Mouse (Mus musculus): ENCODE results near the gene Snx14. TPM values are rescaled to one million over a fixed set of nuclear protein-coding genes. Genes with fewer than 3 reads are reported as not detected.

The Snx14 gene
- total and polyA plus RNA-seq, 3 experiments: 9.2 to 22.8 (median 21.0) TPM

- H3K36me3 ChIP-seq (ENCODE audit: control insufficient read depth, insufficient read depth, low read length): peaks cover 6% of the 10 kb centered on the region
- 83% methylated on average over 5 of the region's 5 CpGs for WGBS
- H3K79me2 ChIP-seq (replicated peaks; ENCODE audit: control insufficient read depth, insufficient read depth, low read length): no peaks in the 10 kb centered on the region
- H3K4me1 ChIP-seq (ENCODE audit: control insufficient read depth, insufficient read depth, low read length): no peaks in the 10 kb centered on the region; the same call in 1 of the 2 replicates
- no peak overlapping the region for H3K9ac ChIP-seq (ENCODE audit: low read depth, low read length)
- no peak overlapping the region for H3K4me3 ChIP-seq
- TF ChIP-seq EP300 (IDR thresholded peaks at IDR 0.05; ENCODE audit: insufficient read depth, low read depth, low read length) (no peak), CTCF (IDR thresholded peaks at IDR 0.05) (no peak), POLR2A (IDR thresholded peaks at IDR 0.05; ENCODE audit: insufficient read depth, low read depth, low read length) (no peak)
- H3K27me3 ChIP-seq (ENCODE audit: control insufficient read depth, insufficient read depth, low read length): no peaks in the 10 kb centered on the region
- DNase-seq: no peak
- H3K27ac ChIP-seq: no peak overlapping the region
- intact Hi-C loops (cut with DNase I): no loop called here
Observed at GRCm38 (mm10) chr9:88368476-88368875, 70.3 kb downstream of the Snx14 start.

DNA sequence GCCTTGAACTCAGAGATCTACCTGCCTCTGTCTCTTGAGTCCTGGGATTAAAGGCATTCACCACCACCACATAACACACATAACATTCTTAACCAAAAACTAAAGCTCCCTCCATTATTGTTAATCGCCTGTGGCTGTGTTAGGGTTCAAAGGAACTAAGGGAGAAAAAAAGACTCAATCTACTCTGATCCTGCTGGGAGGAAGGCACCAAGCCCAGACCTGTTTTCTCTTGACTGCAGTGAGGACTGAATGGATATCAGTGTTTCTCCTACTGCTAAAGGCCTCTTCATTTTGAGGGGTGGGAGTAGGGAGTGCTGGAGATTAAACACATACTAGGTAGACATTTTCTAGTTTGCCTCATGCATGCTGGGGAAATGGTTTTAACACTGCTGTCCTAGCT is 71.0 kb downstream of the Snx14 start:
- Histone ChIP-seq H3K4me1 (ENCODE audit: control insufficient read depth, insufficient read depth, low read length) (peaks cover 2% of the 10 kb centered on the region; the same call in 1 of the 2 replicates), H3K27me3 (ENCODE audit: control insufficient read depth, insufficient read depth, low read length) (no peaks in the 10 kb centered on the region), H3K9ac (ENCODE audit: low read depth, low read length) (no peak overlapping the region), H3K79me2 (replicated peaks; ENCODE audit: control insufficient read depth, insufficient read depth, low read length) (no peaks in the 10 kb centered on the region), H3K4me3 (no peak overlapping the region), H3K36me3 (ENCODE audit: control insufficient read depth, insufficient read depth, low read length) (peaks cover 8% of the 10 kb centered on the region), H3K27ac (no peak overlapping the region)
- DNase-seq: no peak
- WGBS: 79% methylated on average over 1 of the region's 1 CpGs
- intact Hi-C loops (cut with DNase I): no loop called here
- TF ChIP-seq POLR2A (IDR thresholded peaks at IDR 0.05; ENCODE audit: insufficient read depth, low read depth, low read length): no peak
- no peak for TF ChIP-seq CTCF (IDR thresholded peaks at IDR 0.05)
- TF ChIP-seq EP300 (IDR thresholded peaks at IDR 0.05; ENCODE audit: insufficient read depth, low read depth, low read length): no peak

DNA sequence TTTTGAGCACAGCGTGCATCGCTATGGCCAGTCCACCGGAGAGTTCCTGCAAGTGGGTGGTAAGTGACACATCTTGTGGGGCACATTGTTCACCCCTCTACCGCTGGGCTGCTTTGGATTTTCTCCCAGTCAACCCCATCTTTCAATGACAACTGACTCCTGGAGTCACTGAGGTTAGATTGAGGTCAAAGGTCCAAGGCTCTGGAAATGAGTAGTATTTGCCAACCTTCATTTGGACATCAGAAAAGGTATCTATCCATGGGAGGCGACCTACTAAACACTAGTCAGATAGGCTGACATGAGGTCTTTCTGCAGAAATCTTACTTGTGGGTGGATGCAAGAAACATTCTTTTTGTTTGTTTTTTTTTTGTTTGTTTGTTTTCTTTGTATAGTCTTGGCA is 71.4 kb downstream of the Snx14 start:
- intact Hi-C loops (cut with DNase I): no loop called here
- no peak for DNase-seq
- no peak for TF ChIP-seq CTCF (IDR thresholded peaks at IDR 0.05)
- TF ChIP-seq POLR2A (IDR thresholded peaks at IDR 0.05; ENCODE audit: insufficient read depth, low read depth, low read length): no peak
- no peak for TF ChIP-seq EP300 (IDR thresholded peaks at IDR 0.05; ENCODE audit: insufficient read depth, low read depth, low read length)
- H3K27ac ChIP-seq: no peak overlapping the region
- no peak overlapping the region for H3K9ac ChIP-seq (ENCODE audit: low read depth, low read length)
- no peaks in the 10 kb centered on the region for H3K27me3 ChIP-seq (ENCODE audit: control insufficient read depth, insufficient read depth, low read length)
- H3K36me3 ChIP-seq (ENCODE audit: control insufficient read depth, insufficient read depth, low read length): peaks cover 8% of the 10 kb centered on the region
- no peaks in the 10 kb centered on the region for H3K79me2 ChIP-seq (replicated peaks; ENCODE audit: control insufficient read depth, insufficient read depth, low read length)
- WGBS: 86% methylated on average over 5 of the region's 5 CpGs
- H3K4me1 ChIP-seq (ENCODE audit: control insufficient read depth, insufficient read depth, low read length): peaks cover 6% of the 10 kb centered on the region
- no peak overlapping the region for H3K4me3 ChIP-seq

GRCm38 (mm10) chr9:88366819-88367218 is 71.9 kb downstream of the Snx14 start:
- 94% methylated on average over 4 of the region's 4 CpGs for WGBS
- intact Hi-C loops (cut with DNase I): no loop called here

DNA sequence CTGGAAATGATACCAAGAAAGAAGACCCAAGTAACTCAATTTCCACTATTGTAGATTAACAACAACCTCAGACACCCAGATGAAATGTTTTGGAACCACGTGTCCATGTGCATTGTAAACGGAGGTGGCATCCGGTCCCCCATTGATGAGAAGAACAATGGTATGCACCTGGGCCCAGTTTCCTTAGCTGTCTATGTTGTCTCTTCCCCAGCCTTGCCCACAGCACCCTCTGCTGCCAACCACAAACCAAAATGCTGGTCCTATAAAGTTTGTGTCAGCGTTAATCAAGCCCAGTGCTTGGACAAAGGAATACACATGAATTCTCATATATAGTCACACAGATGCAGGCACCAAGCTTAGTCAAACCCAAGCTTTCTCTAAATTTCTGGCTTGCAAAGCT is 72.5 kb downstream of the Snx14 start:
- TF ChIP-seq POLR2A (IDR thresholded peaks at IDR 0.05; ENCODE audit: insufficient read depth, low read depth, low read length) (no peak), CTCF (IDR thresholded peaks at IDR 0.05) (peak; percentile 46)
- DNase-seq: no peak

More at GRCm38 (mm10) chr9:88366819-88367218, 71.9 kb downstream of the Snx14 start:
- Histone ChIP-seq H3K79me2 (replicated peaks; ENCODE audit: control insufficient read depth, insufficient read depth, low read length) (no peaks in the 10 kb centered on the region), H3K4me1 (ENCODE audit: control insufficient read depth, insufficient read depth, low read length) (peaks cover 7% of the 10 kb centered on the region), H3K27me3 (ENCODE audit: control insufficient read depth, insufficient read depth, low read length) (no peaks in the 10 kb centered on the region), H3K36me3 (ENCODE audit: control insufficient read depth, insufficient read depth, low read length) (peaks cover 8% of the 10 kb centered on the region), H3K27ac (no peak overlapping the region), H3K9ac (ENCODE audit: low read depth, low read length) (no peak overlapping the region), H3K4me3 (no peak overlapping the region)
- no peak for TF ChIP-seq EP300 (IDR thresholded peaks at IDR 0.05; ENCODE audit: insufficient read depth, low read depth, low read length)
- no peak for TF ChIP-seq CTCF (IDR thresholded peaks at IDR 0.05)
- TF ChIP-seq POLR2A (IDR thresholded peaks at IDR 0.05; ENCODE audit: insufficient read depth, low read depth, low read length): no peak
- no peak for DNase-seq

DNA sequence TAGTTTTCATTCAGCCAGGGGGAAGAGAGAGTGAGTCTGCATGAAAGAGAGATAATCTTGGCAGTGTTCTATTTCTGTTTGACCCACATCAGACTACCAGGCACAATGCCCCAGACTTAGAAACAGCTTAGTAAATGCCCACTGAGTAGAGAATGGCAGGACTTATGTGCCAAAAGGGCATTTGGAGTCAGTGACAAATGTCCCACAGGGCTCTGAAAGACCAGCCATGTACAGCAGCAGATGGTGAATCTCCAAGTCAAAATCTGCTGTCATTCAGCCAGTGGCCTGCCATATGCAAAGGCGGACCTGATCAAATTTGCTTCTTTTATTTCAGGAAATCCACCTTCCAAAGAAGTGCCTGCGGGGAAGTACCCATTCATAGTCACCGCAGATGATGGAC is 75.7 kb downstream of the Snx14 start:
- no peak overlapping the region for H3K4me3 ChIP-seq
- peak in 1 of 2 experiments; percentile 17 for DNase-seq
- no peaks in the 10 kb centered on the region for H3K27me3 ChIP-seq (ENCODE audit: control insufficient read depth, insufficient read depth, low read length)
- peaks cover 5% of the 10 kb centered on the region for H3K36me3 ChIP-seq (ENCODE audit: control insufficient read depth, insufficient read depth, low read length)
- H3K79me2 ChIP-seq (replicated peaks; ENCODE audit: control insufficient read depth, insufficient read depth, low read length): no peaks in the 10 kb centered on the region
- no peak for TF ChIP-seq POLR2A (IDR thresholded peaks at IDR 0.05; ENCODE audit: insufficient read depth, low read depth, low read length)
- no peak for TF ChIP-seq CTCF (IDR thresholded peaks at IDR 0.05)
- TF ChIP-seq EP300 (IDR thresholded peaks at IDR 0.05; ENCODE audit: insufficient read depth, low read depth, low read length): no peak
- 96% methylated on average over 3 of the region's 3 CpGs for WGBS
- intact Hi-C loops (cut with DNase I): loop anchor here (2.0 to 5.0 kb wide), 2 partner anchors 91 to 122 kb away; no protein-coding TSS in a partner anchor
- H3K4me1 ChIP-seq (ENCODE audit: control insufficient read depth, insufficient read depth, low read length): peaks cover 9% of the 10 kb centered on the region
- no peak overlapping the region for H3K9ac ChIP-seq (ENCODE audit: low read depth, low read length)
- peak overlapping the region; percentile 50 for H3K27ac ChIP-seq

More for the DNA sequence above, 72.5 kb downstream of the Snx14 start:
- Histone ChIP-seq H3K27me3 (ENCODE audit: control insufficient read depth, insufficient read depth, low read length) (no peaks in the 10 kb centered on the region), H3K79me2 (replicated peaks; ENCODE audit: control insufficient read depth, insufficient read depth, low read length) (no peaks in the 10 kb centered on the region), H3K9ac (ENCODE audit: low read depth, low read length) (no peak overlapping the region), H3K4me3 (no peak overlapping the region), H3K27ac (no peak overlapping the region), H3K36me3 (ENCODE audit: control insufficient read depth, insufficient read depth, low read length) (peaks cover 8% of the 10 kb centered on the region), H3K4me1 (ENCODE audit: control insufficient read depth, insufficient read depth, low read length) (peaks cover 8% of the 10 kb centered on the region)
- intact Hi-C loops (cut with DNase I): no loop called here
- WGBS: 52% methylated on average over 4 of the region's 4 CpGs

Measured in heart, adult 2 months (tissue).